Mouse (Mus musculus): ENCODE data around the gene Josd2.

Josd2 gene

GRCm38 (mm10) chr7:44467811-44468411 lies at the start of gene Josd2:
Josd2 (plus strand) TSS chr7:44467980.
- DNase-seq (ENCODE audit: low read depth, low spot score): peak; percentile 99

- DNase-seq (ENCODE audit: low read depth, low spot score): no peak
These were observed 40.1 kb upstream of the Josd2 start for GRCm38 (mm10) chr7:44427666-44428065.

- DNase-seq (ENCODE audit: low read depth, low spot score): no peak
These were observed 39.4 kb upstream of the Josd2 start for GRCm38 (mm10) chr7:44428171-44428950.

GRCm38 (mm10) chr7:44428968-44429521 lies 38.7 kb upstream of the Josd2 start, which contains the start of gene Lrrc4b:
Lrrc4b (plus strand) TSS chr7:44429018.
- peak; percentile 49 for DNase-seq (ENCODE audit: low read depth, low spot score)

GRCm38 (mm10) chr7:44429534-44430488 lies 38.0 kb upstream of the Josd2 start:
- DNase-seq (ENCODE audit: low read depth, low spot score): no peak

- no peak for DNase-seq (ENCODE audit: low read depth, low spot score)
These were observed 35.2 kb upstream of the Josd2 start for GRCm38 (mm10) chr7:44432550-44432949.

GRCm38 (mm10) chr7:44433371-44433770 lies 34.4 kb upstream of the Josd2 start:
- peak; percentile 98 for DNase-seq (ENCODE audit: low read depth, low spot score)

GRCm38 (mm10) chr7:44434089-44434488 lies 33.7 kb upstream of the Josd2 start:
- DNase-seq (ENCODE audit: low read depth, low spot score): no peak

- no peak for DNase-seq (ENCODE audit: low read depth, low spot score)
These were observed 32.0 kb upstream of the Josd2 start for GRCm38 (mm10) chr7:44435796-44436195.

- no peak for DNase-seq (ENCODE audit: low read depth, low spot score)
These were observed 31.5 kb upstream of the Josd2 start for GRCm38 (mm10) chr7:44436267-44436666.

GRCm38 (mm10) chr7:44437188-44437587 lies 30.6 kb upstream of the Josd2 start:
- DNase-seq (ENCODE audit: low read depth, low spot score): no peak

- DNase-seq (ENCODE audit: low read depth, low spot score): no peak
These were observed 29.8 kb upstream of the Josd2 start for GRCm38 (mm10) chr7:44437933-44438332.

- no peak for DNase-seq (ENCODE audit: low read depth, low spot score)
These were observed 28.1 kb upstream of the Josd2 start for GRCm38 (mm10) chr7:44439696-44440095.

GRCm38 (mm10) chr7:44440479-44440878 lies 27.3 kb upstream of the Josd2 start:
- DNase-seq (ENCODE audit: low read depth, low spot score): no peak

- DNase-seq (ENCODE audit: low read depth, low spot score): no peak
These were observed 26.6 kb upstream of the Josd2 start for GRCm38 (mm10) chr7:44441180-44441579.

GRCm38 (mm10) chr7:44441648-44442109 lies 26.1 kb upstream of the Josd2 start:
- no peak for DNase-seq (ENCODE audit: low read depth, low spot score)

- no peak for DNase-seq (ENCODE audit: low read depth, low spot score)
These were observed 25.4 kb upstream of the Josd2 start for GRCm38 (mm10) chr7:44442407-44442821.

GRCm38 (mm10) chr7:44443268-44444173 lies 24.3 kb upstream of the Josd2 start:
- DNase-seq (ENCODE audit: low read depth, low spot score): peak; percentile 43

- peak; percentile 43 for DNase-seq (ENCODE audit: low read depth, low spot score)
These were observed 22.8 kb upstream of the Josd2 start for GRCm38 (mm10) chr7:44444886-44445527.

GRCm38 (mm10) chr7:44445528-44445923 lies 22.3 kb upstream of the Josd2 start:
- DNase-seq (ENCODE audit: low read depth, low spot score): peak; percentile 43
